Mouse (Mus musculus) embryonic facial prominence, embryonic 11.5 days (tissue): ENCODE measurements around the gene P2ry10. TPM values are rescaled to one million over a fixed set of nuclear protein-coding genes. Genes with fewer than 3 reads are reported as not detected.
"Not testable (repeated sequence)": the region's sequence is repeated elsewhere in the genome, so short reads cannot be mapped to it uniquely, and the experiment has no call there.

Source experiments
- ATAC-seq: fragments of 200-750 bp; cut with Nextera tagmentation; replicated peaks from 2 replicates; pipeline ENCODE4 v1.8.0; 2017; ENCODE audit warnings: low read depth; ENCODE audit not compliant: insufficient number of reproducible peaks, low FRiP score, low TSS enrichment
- DNase-seq: peaks from one replicate; pipeline ENCODE4 v3.0.0-alpha.2; 2015; ENCODE audit warnings: low spot score
- H3K27ac ChIP-seq: fragments of 300-500 bp; sonication (generic); replicated peaks from 2 replicates; pipeline ENCODE4 v1.5.1; 2014; ENCODE audit warnings: mild to moderate bottlenecking, low read depth, low read length, control low read depth
- H3K27me3 ChIP-seq: fragments of 300-500 bp; sonication (generic); 2 replicates; pipeline ENCODE4 v1.6.1; 2014; ENCODE audit warnings: mild to moderate bottlenecking, low read length, moderate library complexity, mixed read lengths; ENCODE audit not compliant: control insufficient read depth, insufficient read depth
- H3K36me3 ChIP-seq: fragments of 300-500 bp; sonication (generic); replicated peaks from 2 replicates; pipeline ENCODE4 v1.6.1; 2014; ENCODE audit warnings: low read depth, mild to moderate bottlenecking, low read length, moderate library complexity, mixed read lengths; ENCODE audit not compliant: control insufficient read depth, insufficient read depth
- H3K4me1 ChIP-seq: fragments of 300-500 bp; sonication (generic); 2 replicates; pipeline ENCODE4 v1.6.1; 2014; ENCODE audit warnings: low read length, mixed read lengths; ENCODE audit not compliant: control insufficient read depth, insufficient read depth
- H3K4me2 ChIP-seq: fragments of 300-500 bp; sonication (generic); 2 replicates; pipeline ENCODE4 v1.6.1; 2014; ENCODE audit warnings: low read depth, mild to moderate bottlenecking, control low read depth, low read length, moderate library complexity
- H3K4me3 ChIP-seq: fragments of 300-500 bp; sonication (generic); 2 replicates; pipeline ENCODE4 v1.5.1; 2014; ENCODE audit warnings: low read depth, low read length, control low read depth
- H3K9ac ChIP-seq: fragments of 300-500 bp; sonication (generic); replicated peaks from 2 replicates; pipeline ENCODE4 v1.6.1; 2014; ENCODE audit warnings: mild to moderate bottlenecking, control low read depth, low read length
- H3K9me3 ChIP-seq: fragments of 300-500 bp; sonication (generic); replicated peaks from 2 replicates; pipeline ENCODE4 v1.6.1; 2016; ENCODE audit warnings: mild to moderate bottlenecking, low read length, inconsistent platforms, mixed read lengths; ENCODE audit not compliant: control insufficient read depth
- WGBS: fragments of 180-500 bp; shearing (Covaris S2); extraction: QIAGEN DNeasy Blood & Tissue Kit; methylation state at CpG from one replicate; pipeline ENCODE4 v1.1.7; 2014; 5-methylcytosine and 5-hydroxymethylcytosine counted together
- polyA plus RNA-seq: library from polyadenylated mRNA; unstranded; fragments of >200 nt; fragmentation: Nextera tagmentation; extraction: Ambion mirVana; gene quantifications from 2 replicates; pipeline ENCODE4 v1.2.1, GENCODE M21; 2014

The P2ry10 gene
- 0.07 TPM in 1 of 2 replicates, not detected in the other for polyA plus RNA-seq

- Histone ChIP-seq H3K4me2 (no peak within 1 kb of the TSS), H3K27ac (no peak within 1 kb of the TSS), H3K9ac (no peak within 1 kb of the TSS), H3K9me3 (no peaks in the 10 kb centered on the region), H3K4me3 (no peak within 1 kb of the TSS), H3K27me3 (no peaks in the 10 kb centered on the region), H3K36me3 (no peaks in the 10 kb centered on the region), H3K4me1 (no peaks in the 10 kb centered on the region)
- DNase-seq, result no peak
- no peak for ATAC-seq
- 64% methylated on average over 4 of the region's 4 CpGs for WGBS
Observed at GRCm38 (mm10) chrX:107088177-107088576, at the start of gene P2ry10. Gene P2ry10, plus strand, starts transcription at chrX:107088492.

GRCm38 (mm10) chrX:107039146-107039545 is 49.1 kb upstream of the P2ry10 start:
- ATAC-seq (no peak), DNase-seq (no peak)
- Histone ChIP-seq H3K9me3 (no peaks in the 10 kb centered on the region), H3K4me1 (no peaks in the 10 kb centered on the region), H3K27me3 (no peaks in the 10 kb centered on the region), H3K36me3 (no peaks in the 10 kb centered on the region), H3K4me3 (no peak overlapping the region), H3K27ac (no peak overlapping the region), H3K4me2 (no peak overlapping the region), H3K9ac (no peak overlapping the region)

GRCm38 (mm10) chrX:107039635-107040034 is 48.7 kb upstream of the P2ry10 start:
- H3K27me3 ChIP-seq, result no peaks in the 10 kb centered on the region
- DNase-seq (no peak), ATAC-seq (no peak)
- H3K27ac ChIP-seq, result no peak overlapping the region
- H3K36me3 ChIP-seq, result no peaks in the 10 kb centered on the region
- H3K4me2 ChIP-seq, result no peak overlapping the region
- 74% methylated on average over 2 of the region's 2 CpGs for WGBS
- no peak overlapping the region for H3K9ac ChIP-seq
- no peaks in the 10 kb centered on the region for H3K9me3 ChIP-seq
- no peak overlapping the region for H3K4me3 ChIP-seq
- H3K4me1 ChIP-seq, result no peaks in the 10 kb centered on the region

- no peaks in the 10 kb centered on the region for H3K27me3 ChIP-seq
- no peak overlapping the region for H3K4me3 ChIP-seq
- no peak overlapping the region for H3K27ac ChIP-seq
- H3K4me2 ChIP-seq, result no peak overlapping the region
- H3K4me1 ChIP-seq, result no peaks in the 10 kb centered on the region
- no peaks in the 10 kb centered on the region for H3K36me3 ChIP-seq
- H3K9me3 ChIP-seq, result no peaks in the 10 kb centered on the region
- DNase-seq (no peak), ATAC-seq (no peak)
- no peak overlapping the region for H3K9ac ChIP-seq
- 88% methylated on average over 2 of the region's 2 CpGs for WGBS
Observed at GRCm38 (mm10) chrX:107042367-107042766, 45.9 kb upstream of the P2ry10 start.

GRCm38 (mm10) chrX:107083407-107083806 is 4.9 kb upstream of the P2ry10 start:
- ATAC-seq, H3K27me3 ChIP-seq, DNase-seq, H3K9me3 ChIP-seq, H3K4me1 ChIP-seq, H3K9ac ChIP-seq, H3K4me3 ChIP-seq, H3K27ac ChIP-seq, H3K4me2 ChIP-seq, H3K36me3 ChIP-seq: not testable (repeated sequence)
- 100% methylated on average over 2 of the region's 2 CpGs for WGBS

GRCm38 (mm10) chrX:107084320-107084719 is 4.0 kb upstream of the P2ry10 start:
- H3K36me3 ChIP-seq, result no peaks in the 10 kb centered on the region
- ATAC-seq, result no peak
- H3K4me3 ChIP-seq, result no peak overlapping the region
- no peaks in the 10 kb centered on the region for H3K27me3 ChIP-seq
- no peak overlapping the region for H3K27ac ChIP-seq
- no peaks in the 10 kb centered on the region for H3K9me3 ChIP-seq
- H3K4me2 ChIP-seq, result no peak overlapping the region
- no peaks in the 10 kb centered on the region for H3K4me1 ChIP-seq
- no peak for DNase-seq
- no peak overlapping the region for H3K9ac ChIP-seq

- ATAC-seq, result no peak
- no peak for DNase-seq
- Histone ChIP-seq H3K9me3 (no peaks in the 10 kb centered on the region), H3K4me1 (no peaks in the 10 kb centered on the region), H3K9ac (no peak overlapping the region), H3K27ac (no peak overlapping the region), H3K4me3 (no peak overlapping the region), H3K4me2 (no peak overlapping the region), H3K27me3 (no peaks in the 10 kb centered on the region), H3K36me3 (no peaks in the 10 kb centered on the region)
- WGBS, result 76% methylated on average over 5 of the region's 5 CpGs
Observed at GRCm38 (mm10) chrX:107089131-107089530, 839 bp downstream of the P2ry10 start.

- H3K4me2 ChIP-seq, result no peak overlapping the region
- H3K4me3 ChIP-seq, result no peak overlapping the region
- H3K4me1 ChIP-seq, result no peaks in the 10 kb centered on the region
- H3K27me3 ChIP-seq, result no peaks in the 10 kb centered on the region
- no peaks in the 10 kb centered on the region for H3K36me3 ChIP-seq
- H3K27ac ChIP-seq, result no peak overlapping the region
- no peak for DNase-seq
- H3K9me3 ChIP-seq, result no peaks in the 10 kb centered on the region
- no peak for ATAC-seq
- H3K9ac ChIP-seq, result no peak overlapping the region
- 69% methylated on average over 1 of the region's 1 CpGs for WGBS
Observed at GRCm38 (mm10) chrX:107089930-107090329, 1.6 kb downstream of the P2ry10 start.
